Mouse (Mus musculus): ENCODE data around the gene Fdxr. TPM values are rescaled to one million over a fixed set of nuclear protein-coding genes. Genes with fewer than 3 reads are reported as not detected.

Fdxr gene
- polyA plus RNA-seq, 1 experiment, result 32.6 TPM

GRCm38 (mm10) chr11:115265771-115266399 lies 11.0 kb downstream of the Fdxr start:
- 0 out of 2 replicates have a peak overlapping the region, but pooled peaks have one; percentile 23 for H3K27ac ChIP-seq (ENCODE audit: insufficient read depth, low read length)
- TF ChIP-seq CTCF (IDR thresholded peaks at IDR 0.05; ENCODE audit: extremely low read depth, insufficient read depth, low read length), result no peak
- TF ChIP-seq POLR2A (IDR thresholded peaks at IDR 0.05; ENCODE audit: extremely low read depth, insufficient read depth, low read length), result no peak
- H3K4me3 ChIP-seq (ENCODE audit: insufficient read depth, low read length), result peak overlapping the region; percentile 27
- no peaks in the 10 kb centered on the region; the same call in 1 of the 2 replicates for H3K4me1 ChIP-seq (ENCODE audit: control insufficient read depth, insufficient read depth, low read length)

- Histone ChIP-seq H3K4me1 (ENCODE audit: control insufficient read depth, insufficient read depth, low read length) (no peaks in the 10 kb centered on the region; the same call in 1 of the 2 replicates), H3K27ac (ENCODE audit: insufficient read depth, low read length) (no peak overlapping the region), H3K4me3 (ENCODE audit: insufficient read depth, low read length) (peak overlapping the region; percentile 27)
- TF ChIP-seq POLR2A (IDR thresholded peaks at IDR 0.05; ENCODE audit: extremely low read depth, insufficient read depth, low read length) (no peak), CTCF (IDR thresholded peaks at IDR 0.05; ENCODE audit: extremely low read depth, insufficient read depth, low read length) (no peak)
Measured at GRCm38 (mm10) chr11:115264862-115265668, 11.8 kb downstream of the Fdxr start.

- H3K27ac ChIP-seq (ENCODE audit: insufficient read depth, low read length), result no peak overlapping the region
- no peak for TF ChIP-seq POLR2A (IDR thresholded peaks at IDR 0.05; ENCODE audit: extremely low read depth, insufficient read depth, low read length)
- TF ChIP-seq CTCF (IDR thresholded peaks at IDR 0.05; ENCODE audit: extremely low read depth, insufficient read depth, low read length), result no peak
- H3K4me1 ChIP-seq (ENCODE audit: control insufficient read depth, insufficient read depth, low read length), result no peaks in the 10 kb centered on the region; the same call in 1 of the 2 replicates
- no peak overlapping the region for H3K4me3 ChIP-seq (ENCODE audit: insufficient read depth, low read length)
Measured at GRCm38 (mm10) chr11:115264136-115264861, 12.6 kb downstream of the Fdxr start.

GRCm38 (mm10) chr11:115262954-115263353 lies 13.9 kb downstream of the Fdxr start:
- TF ChIP-seq CTCF (IDR thresholded peaks at IDR 0.05; ENCODE audit: extremely low read depth, insufficient read depth, low read length), result no peak
- TF ChIP-seq POLR2A (IDR thresholded peaks at IDR 0.05; ENCODE audit: extremely low read depth, insufficient read depth, low read length), result no peak
- Histone ChIP-seq H3K4me1 (ENCODE audit: control insufficient read depth, insufficient read depth, low read length) (no peaks in the 10 kb centered on the region; the same call in 1 of the 2 replicates), H3K27ac (ENCODE audit: insufficient read depth, low read length) (no peak overlapping the region), H3K4me3 (ENCODE audit: insufficient read depth, low read length) (no peak overlapping the region)

- Histone ChIP-seq H3K4me1 (ENCODE audit: control insufficient read depth, insufficient read depth, low read length) (no peaks in the 10 kb centered on the region; the same call in 1 of the 2 replicates), H3K27ac (ENCODE audit: insufficient read depth, low read length) (no peak overlapping the region), H3K4me3 (ENCODE audit: insufficient read depth, low read length) (no peak overlapping the region)
- no peak for TF ChIP-seq POLR2A (IDR thresholded peaks at IDR 0.05; ENCODE audit: extremely low read depth, insufficient read depth, low read length)
- no peak for TF ChIP-seq CTCF (IDR thresholded peaks at IDR 0.05; ENCODE audit: extremely low read depth, insufficient read depth, low read length)
Measured at GRCm38 (mm10) chr11:115259134-115259533, 17.7 kb downstream of the Fdxr start.

GRCm38 (mm10) chr11:115257775-115258510 lies 18.9 kb downstream of the Fdxr start:
- TF ChIP-seq POLR2A (IDR thresholded peaks at IDR 0.05; ENCODE audit: extremely low read depth, insufficient read depth, low read length), result no peak
- TF ChIP-seq CTCF (IDR thresholded peaks at IDR 0.05; ENCODE audit: extremely low read depth, insufficient read depth, low read length), result no peak
- H3K27ac ChIP-seq (ENCODE audit: insufficient read depth, low read length), result no peak overlapping the region
- H3K4me1 ChIP-seq (ENCODE audit: control insufficient read depth, insufficient read depth, low read length), result no peaks in the 10 kb centered on the region; the same call in 1 of the 2 replicates
- no peak overlapping the region for H3K4me3 ChIP-seq (ENCODE audit: insufficient read depth, low read length)

- TF ChIP-seq CTCF (IDR thresholded peaks at IDR 0.05; ENCODE audit: extremely low read depth, insufficient read depth, low read length) (no peak), POLR2A (IDR thresholded peaks at IDR 0.05; ENCODE audit: extremely low read depth, insufficient read depth, low read length) (no peak)
- no peak overlapping the region for H3K4me3 ChIP-seq (ENCODE audit: insufficient read depth, low read length)
- H3K27ac ChIP-seq (ENCODE audit: insufficient read depth, low read length), result no peak overlapping the region
- H3K4me1 ChIP-seq (ENCODE audit: control insufficient read depth, insufficient read depth, low read length), result no peaks in the 10 kb centered on the region
Measured at GRCm38 (mm10) chr11:115251258-115251657, 25.6 kb downstream of the Fdxr start.

- TF ChIP-seq POLR2A (IDR thresholded peaks at IDR 0.05; ENCODE audit: extremely low read depth, insufficient read depth, low read length) (no peak), CTCF (IDR thresholded peaks at IDR 0.05; ENCODE audit: extremely low read depth, insufficient read depth, low read length) (no peak)
- peak overlapping the region; percentile 28; the same call in 1 of the 2 replicates for H3K4me3 ChIP-seq (ENCODE audit: insufficient read depth, low read length)
- no peak overlapping the region for H3K27ac ChIP-seq (ENCODE audit: insufficient read depth, low read length)
- no peaks in the 10 kb centered on the region for H3K4me1 ChIP-seq (ENCODE audit: control insufficient read depth, insufficient read depth, low read length)
Measured at GRCm38 (mm10) chr11:115250405-115251090, 26.3 kb downstream of the Fdxr start.
